Mouse (Mus musculus): ENCODE data around the gene Lyplal1.

Lyplal1 gene

GRCm38 (mm10) chr1:186116701-186117488 lies at the start of gene Lyplal1:
Gene Lyplal1 (minus strand): TSS chr1:186117310.
- peak; percentile 98 for DNase-seq (ENCODE audit: low spot score)

- DNase-seq (ENCODE audit: low spot score), result no peak
Observed at GRCm38 (mm10) chr1:186163616-186164015, 46.5 kb upstream of the Lyplal1 start.

- DNase-seq (ENCODE audit: low spot score), result no peak
Observed at GRCm38 (mm10) chr1:186163206-186163605, 46.1 kb upstream of the Lyplal1 start.

GRCm38 (mm10) chr1:186150376-186150775 lies 33.3 kb upstream of the Lyplal1 start:
- DNase-seq (ENCODE audit: low spot score), result no peak

GRCm38 (mm10) chr1:186145444-186145843 lies 28.3 kb upstream of the Lyplal1 start:
- no peak for DNase-seq (ENCODE audit: low spot score)

GRCm38 (mm10) chr1:186140191-186140590 lies 23.1 kb upstream of the Lyplal1 start:
- no peak for DNase-seq (ENCODE audit: low spot score)

- no peak for DNase-seq (ENCODE audit: low spot score)
Observed at GRCm38 (mm10) chr1:186137873-186138272, 20.8 kb upstream of the Lyplal1 start.

GRCm38 (mm10) chr1:186136636-186137380 lies 19.7 kb upstream of the Lyplal1 start:
- DNase-seq (ENCODE audit: low spot score), result peak; percentile 32

GRCm38 (mm10) chr1:186131465-186131864 lies 14.4 kb upstream of the Lyplal1 start:
- no peak for DNase-seq (ENCODE audit: low spot score)

- DNase-seq (ENCODE audit: low spot score), result no peak
Observed at GRCm38 (mm10) chr1:186128940-186129339, 11.8 kb upstream of the Lyplal1 start.

- DNase-seq (ENCODE audit: low spot score), result no peak
Observed at GRCm38 (mm10) chr1:186126313-186126862, 9.3 kb upstream of the Lyplal1 start.

- DNase-seq (ENCODE audit: low spot score), result no peak
Observed at GRCm38 (mm10) chr1:186123690-186124089, 6.6 kb upstream of the Lyplal1 start.

GRCm38 (mm10) chr1:186119856-186120255 lies 2.7 kb upstream of the Lyplal1 start:
- DNase-seq (ENCODE audit: low spot score), result no peak

- DNase-seq (ENCODE audit: low spot score), result peak; percentile 12
Observed at GRCm38 (mm10) chr1:186116086-186116600, 967 bp downstream of the Lyplal1 start.

GRCm38 (mm10) chr1:186102313-186102712 lies 14.8 kb downstream of the Lyplal1 start:
- no peak for DNase-seq (ENCODE audit: low spot score)

GRCm38 (mm10) chr1:186066266-186066897 lies 50.7 kb downstream of the Lyplal1 start:
- no peak for DNase-seq (ENCODE audit: low spot score)

- DNase-seq (ENCODE audit: low spot score), result no peak
Observed at GRCm38 (mm10) chr1:186060041-186060440, 57.1 kb downstream of the Lyplal1 start.

- DNase-seq (ENCODE audit: low spot score), result no peak
Observed at GRCm38 (mm10) chr1:186054227-186054626, 62.9 kb downstream of the Lyplal1 start.

- no peak for DNase-seq (ENCODE audit: low spot score)
Observed at GRCm38 (mm10) chr1:186053280-186054043, 63.6 kb downstream of the Lyplal1 start.

- DNase-seq (ENCODE audit: low spot score), result no peak
Observed at GRCm38 (mm10) chr1:186043709-186044452, 73.2 kb downstream of the Lyplal1 start.

- DNase-seq (ENCODE audit: low spot score), result no peak
Observed at GRCm38 (mm10) chr1:186041841-186042240, 75.3 kb downstream of the Lyplal1 start.

Measured in retina, embryonic 14.5 days (tissue).